Mouse (Mus musculus) cortical plate, adult 2 months (tissue): ENCODE measurements around the gene Wdr77.

ENCODE experiments used
- CTCF ChIP-seq: fragments of 200-500 bp; IDR thresholded peaks from 2 replicates; pipeline ENCODE4 v1.5.1; 2011; ENCODE audit warnings: mild to moderate bottlenecking, control low read depth, low read length; ENCODE audit not compliant: insufficient read depth; ENCODE audit errors: extremely low read depth
- POLR2A ChIP-seq: fragments of 200-500 bp; IDR thresholded peaks from 2 replicates; pipeline ENCODE4 v1.6.1; 2011; ENCODE audit warnings: mild to moderate bottlenecking, low read length, control low read depth; ENCODE audit not compliant: insufficient read depth; ENCODE audit errors: extremely low read depth

- TF ChIP-seq POLR2A = no peak
- no peak for TF ChIP-seq CTCF
Observed at GRCm38 (mm10) chr3:106000707-106001375, 41.7 kb downstream of the Wdr77 start.
